Mouse (Mus musculus) limb, embryonic 13.5 days (tissue): ENCODE measurements around the gene Banp. TPM values are rescaled to one million over a fixed set of nuclear protein-coding genes. Genes with fewer than 3 reads are reported as not detected.
A peak's percentile ranks its signal among the peaks of the same experiment; 100 is the strongest.

Experiments
- ATAC-seq: fragments of 200-750 bp; cut with Nextera tagmentation; 2 replicates; pipeline ENCODE4 v1.8.0; 2017; ENCODE audit warnings: low read depth, moderate number of reproducible peaks, moderate TSS enrichment; ENCODE audit not compliant: low FRiP score
- H3K27ac ChIP-seq: fragments of 300-500 bp; sonication (generic); 2 replicates; pipeline ENCODE4 v1.5.1; 2015; ENCODE audit warnings: inconsistent platforms, mild to moderate bottlenecking, moderate library complexity
- H3K27me3 ChIP-seq: fragments of 300-500 bp; sonication (generic); 2 replicates; pipeline ENCODE4 v1.6.1; 2015; ENCODE audit warnings: mild to moderate bottlenecking, inconsistent platforms
- H3K36me3 ChIP-seq: fragments of 300-500 bp; sonication (generic); 2 replicates; pipeline ENCODE4 v1.6.1; 2015; ENCODE audit warnings: inconsistent platforms, mild to moderate bottlenecking, moderate library complexity
- H3K4me1 ChIP-seq: fragments of 300-500 bp; sonication (generic); 2 replicates; pipeline ENCODE4 v1.6.1; 2015; ENCODE audit warnings: inconsistent platforms
- H3K4me2 ChIP-seq: fragments of 300-500 bp; sonication (generic); replicated peaks from 2 replicates; pipeline ENCODE4 v1.6.1; 2015; ENCODE audit warnings: inconsistent platforms, mild to moderate bottlenecking, moderate library complexity
- H3K4me3 ChIP-seq: fragments of 300-500 bp; sonication (generic); 2 replicates; pipeline ENCODE4 v1.5.1; 2015; ENCODE audit warnings: moderate library complexity, mild to moderate bottlenecking, inconsistent platforms
- H3K9ac ChIP-seq: fragments of 300-500 bp; sonication (generic); 2 replicates; pipeline ENCODE4 v1.6.1; 2015; ENCODE audit warnings: mild to moderate bottlenecking, inconsistent platforms
- H3K9me3 ChIP-seq: fragments of 300-500 bp; sonication (generic); 2 replicates; pipeline ENCODE4 v1.6.1; 2016; ENCODE audit warnings: inconsistent platforms
- WGBS: fragments of 180-500 bp; shearing (Covaris S2); methylation state at CpG from one replicate; pipeline ENCODE4 v1.1.7; 2015; 5-methylcytosine and 5-hydroxymethylcytosine counted together
- polyA plus RNA-seq: library from polyadenylated mRNA; unstranded; fragments of >200 nt; fragmentation: Nextera tagmentation; extraction: Ambion mirVana; gene quantifications from 2 replicates; pipeline ENCODE4 v1.2.1, GENCODE M21; 2015

The Banp gene
- polyA plus RNA-seq, 1 experiment from 2014 or later: 53.6 TPM

- peak overlapping the region; percentile 92 for H3K27ac ChIP-seq
- peaks cover 39% of the 10 kb centered on the region for H3K4me1 ChIP-seq
- no peaks in the 10 kb centered on the region for H3K27me3 ChIP-seq
- ATAC-seq: no peak
- WGBS: 31% methylated on average over 19 of the region's 19 CpGs
- H3K36me3 ChIP-seq: no peaks in the 10 kb centered on the region
- peak overlapping the region; percentile 46 for H3K4me3 ChIP-seq
- H3K4me2 ChIP-seq: peak overlapping the region; percentile 80
- H3K9ac ChIP-seq: peak overlapping the region; percentile 68
- H3K9me3 ChIP-seq: no peaks in the 10 kb centered on the region
These were observed 2.4 kb upstream of the Banp start for GRCm38 (mm10) chr8:121947047-121947752.

- Histone ChIP-seq H3K36me3 (peaks cover 2% of the 10 kb centered on the region), H3K4me1 (peaks cover 44% of the 10 kb centered on the region), H3K9ac (peak overlapping the region; percentile 68), H3K27me3 (no peaks in the 10 kb centered on the region), H3K27ac (peak overlapping the region; percentile 92), H3K4me2 (peak overlapping the region; percentile 80), H3K4me3 (peak overlapping the region; percentile 46), H3K9me3 (no peaks in the 10 kb centered on the region)
- under 1% methylated on average over 18 of the region's 18 CpGs for WGBS
- 0 out of 2 replicates have a peak, but pooled peaks have one; percentile 34 for ATAC-seq
These were observed 1.8 kb upstream of the Banp start for GRCm38 (mm10) chr8:121947753-121948141.

GRCm38 (mm10) chr8:121948321-121949145 is 1.0 kb upstream of the Banp start:
- Histone ChIP-seq H3K27me3 (no peaks in the 10 kb centered on the region), H3K4me2 (peak overlapping the region; percentile 80), H3K4me3 (peak overlapping the region; percentile 46), H3K27ac (peak overlapping the region; percentile 92), H3K9me3 (no peaks in the 10 kb centered on the region), H3K36me3 (peaks cover 8% of the 10 kb centered on the region), H3K4me1 (peaks cover 50% of the 10 kb centered on the region), H3K9ac (peak overlapping the region; percentile 68)
- 51% methylated on average over 19 of the region's 19 CpGs for WGBS
- no peak for ATAC-seq

- Histone ChIP-seq H3K27ac (peak overlapping the region; percentile 93), H3K27me3 (no peaks in the 10 kb centered on the region), H3K9ac (peak overlapping the region; percentile 99), H3K4me3 (peak overlapping the region; percentile 96), H3K4me1 (peaks cover 58% of the 10 kb centered on the region), H3K9me3 (no peaks in the 10 kb centered on the region), H3K36me3 (peaks cover 23% of the 10 kb centered on the region), H3K4me2 (peak overlapping the region; percentile 92)
- WGBS: under 1% methylated on average over 64 of the region's 66 CpGs
- ATAC-seq: peak; percentile 97
These were observed 595 bp downstream of the Banp start for GRCm38 (mm10) chr8:121949941-121950748.

- H3K4me2 ChIP-seq: peak overlapping the region; percentile 92
- H3K4me3 ChIP-seq: peak overlapping the region; percentile 96
- peak overlapping the region; percentile 93 for H3K27ac ChIP-seq
- peaks cover 31% of the 10 kb centered on the region for H3K36me3 ChIP-seq
- H3K27me3 ChIP-seq: no peaks in the 10 kb centered on the region
- no peaks in the 10 kb centered on the region for H3K9me3 ChIP-seq
- under 1% methylated on average over 77 of the region's 97 CpGs for WGBS
- peaks cover 63% of the 10 kb centered on the region for H3K4me1 ChIP-seq
- H3K9ac ChIP-seq: peak overlapping the region; percentile 99
- no peak; the same call in 1 of the 2 replicates for ATAC-seq
These were observed 1.5 kb downstream of the Banp start for GRCm38 (mm10) chr8:121950749-121951655.

- 35% methylated on average over 7 of the region's 7 CpGs for whole genome bisulfite sequencing
- no peak for ATAC-seq
- H3K27me3 ChIP-seq: no peaks in the 10 kb centered on the region
- peaks cover 34% of the 10 kb centered on the region for H3K36me3 ChIP-seq
- peaks cover 63% of the 10 kb centered on the region for H3K4me1 ChIP-seq
- no peak overlapping the region for H3K27ac ChIP-seq
- H3K9me3 ChIP-seq: no peaks in the 10 kb centered on the region
- H3K4me3 ChIP-seq: peak overlapping the region; percentile 96
- peak overlapping the region; percentile 99 for H3K9ac ChIP-seq
- H3K4me2 ChIP-seq: peak overlapping the region; percentile 92
These were observed 2.1 kb downstream of the Banp start for GRCm38 (mm10) chr8:121951656-121952009.

GRCm38 (mm10) chr8:121952122-121952521 is 2.6 kb downstream of the Banp start:
- H3K27ac ChIP-seq: no peak overlapping the region
- no peak for ATAC-seq
- peaks cover 34% of the 10 kb centered on the region for H3K36me3 ChIP-seq
- peak overlapping the region; percentile 99 for H3K9ac ChIP-seq
- peak overlapping the region; percentile 92 for H3K4me2 ChIP-seq
- H3K27me3 ChIP-seq: no peaks in the 10 kb centered on the region
- H3K4me1 ChIP-seq: peaks cover 58% of the 10 kb centered on the region
- H3K9me3 ChIP-seq: no peaks in the 10 kb centered on the region
- peak overlapping the region; percentile 96 for H3K4me3 ChIP-seq

- peak overlapping the region; percentile 25; the same call in 1 of the 2 replicates for H3K9ac ChIP-seq
- no peaks in the 10 kb centered on the region for H3K27me3 ChIP-seq
- peaks cover 53% of the 10 kb centered on the region for H3K4me1 ChIP-seq
- peak overlapping the region; percentile 92; the same call in 1 of the 2 replicates for H3K4me2 ChIP-seq
- no peak for ATAC-seq
- peaks cover 34% of the 10 kb centered on the region for H3K36me3 ChIP-seq
- no peak overlapping the region for H3K27ac ChIP-seq
- WGBS: 94% methylated on average over 7 of the region's 7 CpGs
- H3K4me3 ChIP-seq: 0 out of 2 replicates have a peak overlapping the region, but pooled peaks have one; percentile 7
- H3K9me3 ChIP-seq: no peaks in the 10 kb centered on the region
These were observed 3.2 kb downstream of the Banp start for GRCm38 (mm10) chr8:121952800-121953199.

GRCm38 (mm10) chr8:121953821-121954545 is 4.4 kb downstream of the Banp start:
- 62% methylated on average over 3 of the region's 3 CpGs for WGBS
- H3K27ac ChIP-seq: no peak overlapping the region
- no peak for ATAC-seq

GRCm38 (mm10) chr8:121954981-121955555 is 5.5 kb downstream of the Banp start:
- Histone ChIP-seq H3K27me3 (no peaks in the 10 kb centered on the region), H3K4me3 (no peak overlapping the region), H3K4me1 (peaks cover 39% of the 10 kb centered on the region), H3K36me3 (peaks cover 34% of the 10 kb centered on the region), H3K9me3 (no peaks in the 10 kb centered on the region), H3K27ac (no peak overlapping the region), H3K4me2 (no peak overlapping the region), H3K9ac (no peak overlapping the region)
- 71% methylated on average over 10 of the region's 10 CpGs for WGBS
- no peak for ATAC-seq

More at GRCm38 (mm10) chr8:121953821-121954545, 4.4 kb downstream of the Banp start:
- H3K9me3 ChIP-seq: no peaks in the 10 kb centered on the region
- H3K27me3 ChIP-seq: no peaks in the 10 kb centered on the region
- peaks cover 34% of the 10 kb centered on the region for H3K36me3 ChIP-seq
- peaks cover 41% of the 10 kb centered on the region for H3K4me1 ChIP-seq
- no peak overlapping the region for H3K4me2 ChIP-seq
- no peak overlapping the region for H3K4me3 ChIP-seq
- no peak overlapping the region; the same call in 1 of the 2 replicates for H3K9ac ChIP-seq
